Mouse (Mus musculus) 416B (cell line): ENCODE measurements at regions not wholly inside any gene's neighbourhood (a gene's known extent, or its start where the extent isn't known, plus 50 kb on each side); places are given as distances from the start of the nearest gene placed in this dataset.

Experiments used
- DNase-seq: peaks from one replicate; pipeline ENCODE4 v3.0.0; 2011; ENCODE audit warnings: low read depth

GRCm38 (mm10) chr8:86159074-86159783 is 318.5 kb downstream of the Phkb start:
- DNase-seq = no peak

DNA sequence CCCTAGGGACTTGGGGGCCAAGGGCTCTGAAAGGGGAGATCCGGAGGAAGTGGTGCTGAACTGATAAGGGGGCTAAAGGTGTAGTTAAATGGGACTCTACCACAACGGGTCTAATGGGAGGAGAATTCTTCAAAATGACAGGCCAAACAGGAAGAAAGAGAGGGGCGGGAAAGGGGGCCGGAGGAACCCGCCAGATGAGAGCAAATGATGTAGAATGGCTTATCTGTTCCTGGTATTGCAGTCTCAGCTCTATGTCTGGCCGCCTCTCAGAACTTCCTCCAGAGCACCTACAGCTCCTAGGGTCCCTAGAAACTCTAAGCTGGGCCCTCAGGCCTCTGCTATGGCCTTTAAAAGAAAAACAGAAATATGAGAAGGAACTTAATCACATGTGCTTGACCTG is 306.8 kb downstream of the Phkb start:
- no peak for DNase-seq

GRCm38 (mm10) chr8:86125244-86125643 is 284.5 kb downstream of the Phkb start:
- no peak for DNase-seq

GRCm38 (mm10) chr8:86124655-86125054 is 283.9 kb downstream of the Phkb start:
- DNase-seq = no peak
